Mouse (Mus musculus): ENCODE results near the gene Uqcrq. TPM values are rescaled to one million over a fixed set of nuclear protein-coding genes. Genes with fewer than 3 reads are reported as not detected.
A peak's percentile ranks its signal among the peaks of the same experiment; 100 is the strongest.

Uqcrq gene
- polyA plus RNA-seq, 1 experiment from 2014 or later = 683 TPM

DNA sequence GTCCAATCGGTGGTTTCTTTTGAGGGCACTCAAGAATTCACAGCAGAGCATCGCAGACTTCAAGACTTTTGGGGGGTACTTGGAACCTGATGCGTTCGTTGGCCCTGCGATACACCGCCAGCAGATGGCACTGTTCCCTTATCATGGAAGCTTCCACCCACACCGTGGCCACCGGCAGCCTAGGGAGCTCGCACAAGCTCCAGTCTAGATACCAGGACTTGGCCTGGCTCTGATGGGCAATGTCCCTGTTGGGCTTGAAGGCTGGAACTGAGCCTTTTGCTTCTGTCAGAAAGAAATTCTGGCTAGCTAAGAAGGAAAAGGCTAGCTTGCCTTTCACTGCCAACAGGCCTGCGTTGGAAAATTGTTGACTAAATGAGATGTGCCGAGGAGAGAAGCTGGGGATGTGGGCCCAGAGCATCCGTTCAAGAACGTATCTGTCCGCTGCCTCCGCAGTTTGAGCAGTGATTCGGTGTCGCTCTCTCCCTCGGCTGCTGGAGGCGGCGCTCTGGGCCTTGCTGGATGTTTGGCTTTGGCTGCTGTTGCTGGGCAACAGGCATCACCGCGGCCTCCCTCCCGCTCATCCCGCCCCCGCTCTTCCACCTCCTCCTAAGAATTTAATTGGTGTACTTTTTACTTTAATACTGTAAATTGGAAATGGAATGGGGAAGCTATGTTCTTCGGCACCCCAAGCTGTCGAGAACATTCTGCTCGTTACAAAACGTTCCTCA is 39.5 kb upstream of the Uqcrq start, which contains the start of gene Gm9837:
Gene Gm9837, minus strand, starts transcription at position 512 of the 728 bp plus-strand sequence.
- ATAC-seq (ENCODE audit: low read depth) (peak; percentile 87), DNase-seq (ENCODE audit: low spot score) (peak; percentile 93)
- Histone ChIP-seq H3K27me3 (replicated peaks; ENCODE audit: control insufficient read depth, insufficient read depth, low read length) (peaks cover 52% of the 10 kb centered on the region), H3K36me3 (ENCODE audit: control insufficient read depth, insufficient read depth, low read length) (no peaks in the 10 kb centered on the region), H3K4me1 (ENCODE audit: control insufficient read depth, insufficient read depth, low read length) (peaks cover 21% of the 10 kb centered on the region), H3K4me3 (ENCODE audit: low read depth, low read length) (peak within 1 kb of the TSS; percentile 24), H3K9ac (ENCODE audit: low read depth, low read length) (no peak within 1 kb of the TSS; the same call in 1 of the 2 replicates), H3K9me3 (ENCODE audit: control insufficient read depth, low read length) (no peaks in the 10 kb centered on the region), H3K27ac (replicated peaks; ENCODE audit: low read depth, low read length) (peak within 1 kb of the TSS; percentile 72), H3K4me2 (ENCODE audit: low read depth, low read length) (peak within 1 kb of the TSS; percentile 57)
- 4% methylated on average over 26 of the region's 29 CpGs for WGBS

DNA sequence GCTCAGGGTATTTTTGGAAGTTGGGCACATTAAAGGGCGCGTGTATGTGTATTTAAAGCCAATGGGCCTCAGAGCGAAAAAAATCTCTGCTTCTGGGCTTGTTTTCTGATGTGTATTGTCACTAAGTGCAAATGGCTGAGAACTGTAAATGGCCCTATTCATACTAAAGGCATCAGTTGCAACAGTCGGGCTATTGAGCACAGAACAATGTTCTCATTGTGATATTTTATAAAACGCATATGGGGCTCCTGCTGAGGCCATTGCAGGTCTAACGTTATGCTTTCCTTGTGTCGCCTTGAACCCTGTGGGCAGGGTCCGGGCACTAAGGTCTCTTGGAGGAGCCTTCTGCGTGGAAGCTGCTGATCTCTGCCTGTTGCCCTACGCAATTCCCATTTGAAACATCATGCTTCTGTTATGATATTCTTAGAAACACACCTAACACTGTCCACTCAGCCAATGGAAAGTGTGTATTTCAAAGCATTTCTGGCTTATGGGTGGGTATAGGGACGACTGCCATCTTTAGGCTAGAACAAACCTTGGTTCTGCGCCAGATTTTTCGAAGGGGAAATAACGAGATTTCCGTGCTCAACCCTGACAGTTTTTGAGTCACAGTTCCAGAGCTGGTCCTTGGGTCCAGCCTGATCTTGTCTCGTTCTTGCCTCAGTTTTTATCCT is 38.8 kb upstream of the Uqcrq start:
- ATAC-seq (ENCODE audit: low read depth) (peak; percentile 27; the same call in 1 of the 2 replicates), DNase-seq (ENCODE audit: low spot score) (peak; percentile 50)
- Histone ChIP-seq H3K4me1 (ENCODE audit: control insufficient read depth, insufficient read depth, low read length) (peaks cover 21% of the 10 kb centered on the region), H3K27me3 (replicated peaks; ENCODE audit: control insufficient read depth, insufficient read depth, low read length) (peaks cover 52% of the 10 kb centered on the region), H3K9ac (ENCODE audit: low read depth, low read length) (no peak overlapping the region; the same call in 1 of the 2 replicates), H3K9me3 (ENCODE audit: control insufficient read depth, low read length) (no peaks in the 10 kb centered on the region), H3K4me3 (ENCODE audit: low read depth, low read length) (peak overlapping the region; percentile 24), H3K27ac (replicated peaks; ENCODE audit: low read depth, low read length) (peak overlapping the region; percentile 55), H3K4me2 (ENCODE audit: low read depth, low read length) (peak overlapping the region; percentile 57), H3K36me3 (ENCODE audit: control insufficient read depth, insufficient read depth, low read length) (0 out of 2 replicates have a peak, but pooled peaks cover 4% of the 10 kb centered on the region)
- 20% methylated on average over 16 of the region's 16 CpGs for WGBS

DNA sequence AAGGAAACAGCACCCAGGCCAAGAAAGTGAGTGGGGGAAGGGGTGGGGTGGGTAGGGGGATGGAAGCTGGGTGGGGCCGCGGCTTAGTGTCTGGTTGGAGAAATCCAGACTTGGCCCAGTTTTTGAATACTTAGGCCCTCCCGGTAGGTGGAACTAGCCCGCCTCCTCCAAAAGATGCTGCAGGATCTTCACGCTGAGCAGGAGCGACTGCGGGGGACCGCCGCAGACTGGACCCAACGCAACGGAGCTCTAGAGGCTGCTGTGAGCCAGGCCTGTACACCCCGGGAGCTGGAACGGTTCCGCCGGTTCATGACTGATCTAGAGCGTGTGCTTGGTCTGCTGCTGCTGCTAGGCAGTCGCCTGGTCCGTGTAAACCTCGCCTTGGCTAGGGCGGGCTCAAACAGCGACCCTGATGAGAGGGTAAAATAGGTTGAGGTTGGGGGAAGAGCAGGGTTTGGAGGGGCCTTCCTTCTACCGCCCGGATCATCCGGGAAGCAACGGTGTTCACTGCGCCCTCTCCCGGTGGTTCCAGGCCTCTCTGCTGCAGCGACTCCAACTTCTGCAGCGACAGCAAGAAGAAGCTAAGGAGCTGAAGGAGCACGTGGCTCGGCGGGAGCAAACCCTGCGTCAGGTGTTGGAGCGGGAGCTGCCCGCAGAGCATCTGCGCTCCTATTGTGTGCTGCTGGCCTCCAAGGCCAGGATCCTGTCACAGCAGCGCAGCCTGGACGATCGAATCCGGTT is 35.8 kb upstream of the Uqcrq start:
- Histone ChIP-seq H3K27ac (replicated peaks; ENCODE audit: low read depth, low read length) (no peak overlapping the region), H3K4me2 (ENCODE audit: low read depth, low read length) (peak overlapping the region; percentile 61), H3K36me3 (ENCODE audit: control insufficient read depth, insufficient read depth, low read length) (0 out of 2 replicates have a peak, but pooled peaks cover 4% of the 10 kb centered on the region), H3K4me1 (ENCODE audit: control insufficient read depth, insufficient read depth, low read length) (peaks cover 33% of the 10 kb centered on the region), H3K9me3 (ENCODE audit: control insufficient read depth, low read length) (no peaks in the 10 kb centered on the region), H3K9ac (ENCODE audit: low read depth, low read length) (peak overlapping the region; percentile 62), H3K27me3 (replicated peaks; ENCODE audit: control insufficient read depth, insufficient read depth, low read length) (peaks cover 72% of the 10 kb centered on the region), H3K4me3 (ENCODE audit: low read depth, low read length) (peak overlapping the region; percentile 37)
- ATAC-seq (ENCODE audit: low read depth) (peak; percentile 60), DNase-seq (ENCODE audit: low spot score) (peak; percentile 83)
- 8% methylated on average over 38 of the region's 40 CpGs for WGBS

DNA sequence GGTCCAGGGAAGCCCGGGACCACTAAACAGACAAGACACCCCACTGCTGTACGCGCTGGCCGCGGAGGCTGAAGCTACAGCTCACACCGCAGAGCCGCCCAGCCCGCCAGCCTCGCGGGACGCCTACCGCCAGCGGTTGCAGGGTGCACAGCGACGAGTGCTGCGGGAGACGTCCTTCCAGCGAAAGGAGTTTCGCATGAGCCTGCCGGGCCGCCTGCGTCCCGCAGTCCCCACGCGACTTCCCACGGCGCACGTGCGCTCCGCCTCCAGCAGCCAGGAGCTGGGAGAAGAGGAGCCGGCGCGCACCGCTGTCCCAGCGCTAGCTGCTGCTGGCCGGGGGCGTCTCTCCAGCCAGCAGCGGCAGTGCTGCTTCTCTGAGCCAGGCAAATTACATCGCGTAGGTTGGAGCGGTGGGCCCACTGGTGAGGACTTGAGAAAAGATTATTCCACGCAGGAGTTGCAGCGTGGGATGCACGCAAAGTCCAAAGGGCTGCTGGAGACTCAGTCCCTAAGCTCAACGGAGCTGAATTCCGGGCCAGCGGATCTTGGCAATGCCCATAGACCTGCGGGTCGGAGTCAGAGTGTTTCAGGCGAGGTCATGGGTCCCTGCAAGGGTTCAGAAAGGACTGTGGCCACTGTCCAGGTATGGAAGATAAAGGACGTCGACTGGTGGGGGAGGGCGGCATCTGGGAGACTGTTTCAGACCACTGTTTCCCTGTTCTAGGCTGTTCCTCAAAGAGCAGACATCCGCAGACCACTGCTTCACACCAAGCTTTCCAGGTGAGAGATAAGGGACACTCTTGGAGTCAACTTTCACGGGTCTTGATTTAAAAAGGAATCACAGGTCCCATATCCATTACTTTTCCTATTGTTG is 33.2 kb upstream of the Uqcrq start:
- ATAC-seq (ENCODE audit: low read depth) (no peak), DNase-seq (ENCODE audit: low spot score) (peak; percentile 42)
- Histone ChIP-seq H3K9ac (ENCODE audit: low read depth, low read length) (peak overlapping the region; percentile 58), H3K4me1 (ENCODE audit: control insufficient read depth, insufficient read depth, low read length) (peaks cover 20% of the 10 kb centered on the region; the same call in 1 of the 2 replicates), H3K27ac (replicated peaks; ENCODE audit: low read depth, low read length) (no peak overlapping the region), H3K36me3 (ENCODE audit: control insufficient read depth, insufficient read depth, low read length) (0 out of 2 replicates have a peak, but pooled peaks cover 4% of the 10 kb centered on the region), H3K4me3 (ENCODE audit: low read depth, low read length) (peak overlapping the region; percentile 44), H3K4me2 (ENCODE audit: low read depth, low read length) (peak overlapping the region; percentile 80), H3K27me3 (replicated peaks; ENCODE audit: control insufficient read depth, insufficient read depth, low read length) (peaks cover 63% of the 10 kb centered on the region), H3K9me3 (ENCODE audit: control insufficient read depth, low read length) (no peaks in the 10 kb centered on the region)
- 12% methylated on average over 30 of the region's 55 CpGs for WGBS

DNA sequence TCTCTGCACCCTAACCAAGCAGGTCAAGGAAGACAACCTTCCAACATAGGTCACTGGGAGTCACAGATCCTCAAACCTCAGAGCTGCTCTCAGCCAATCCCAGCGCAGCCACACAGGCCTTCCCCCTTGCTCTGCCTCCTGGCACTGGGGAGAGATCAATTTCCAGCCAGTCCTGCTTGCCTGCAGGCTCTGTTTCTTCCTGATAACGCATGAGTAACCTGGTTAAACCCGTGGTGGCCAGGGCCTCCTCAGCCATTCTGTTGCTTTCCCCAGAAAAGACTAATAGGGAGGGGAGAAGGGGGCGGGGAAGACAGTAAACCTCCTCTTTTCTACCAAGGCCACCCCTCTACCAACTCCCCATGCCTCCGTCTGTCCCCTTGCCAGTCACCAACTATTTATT is 31.1 kb upstream of the Uqcrq start:
- 0 out of 2 replicates have a peak, but pooled peaks cover 4% of the 10 kb centered on the region for H3K36me3 ChIP-seq (ENCODE audit: control insufficient read depth, insufficient read depth, low read length)
- DNase-seq (ENCODE audit: low spot score) (peak; percentile 16), ATAC-seq (ENCODE audit: low read depth) (peak; percentile 35; the same call in 1 of the 2 replicates)
- no peak overlapping the region for H3K27ac ChIP-seq (replicated peaks; ENCODE audit: low read depth, low read length)
- H3K9ac ChIP-seq (ENCODE audit: low read depth, low read length) = no peak overlapping the region
- peaks cover 61% of the 10 kb centered on the region for H3K27me3 ChIP-seq (replicated peaks; ENCODE audit: control insufficient read depth, insufficient read depth, low read length)
- H3K4me3 ChIP-seq (ENCODE audit: low read depth, low read length) = no peak overlapping the region
- 20% methylated on average over 5 of the region's 5 CpGs for WGBS
- no peak overlapping the region for H3K4me2 ChIP-seq (ENCODE audit: low read depth, low read length)
- H3K4me1 ChIP-seq (ENCODE audit: control insufficient read depth, insufficient read depth, low read length) = peaks cover 19% of the 10 kb centered on the region
- H3K9me3 ChIP-seq (ENCODE audit: control insufficient read depth, low read length) = no peaks in the 10 kb centered on the region

DNA sequence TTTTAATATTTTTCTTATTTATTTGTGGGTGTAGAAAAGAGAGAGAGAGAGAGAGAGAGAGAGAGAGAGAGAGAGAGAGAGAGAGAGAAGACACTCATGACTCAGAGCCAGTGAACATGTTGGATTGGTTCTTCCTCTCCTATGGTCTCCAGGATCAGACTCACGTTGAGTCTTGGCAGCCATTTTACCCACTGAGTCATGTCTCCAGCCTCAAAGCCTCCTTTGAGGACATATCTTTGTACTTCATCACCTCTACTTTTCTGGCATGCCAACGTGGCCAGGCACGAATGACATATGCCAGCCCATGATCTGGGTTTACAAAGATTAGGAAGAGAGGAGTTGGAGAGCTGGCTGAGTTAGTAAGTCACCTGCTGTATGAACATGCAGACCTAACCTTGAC is 29.6 kb upstream of the Uqcrq start:
- peaks cover 16% of the 10 kb centered on the region for H3K4me1 ChIP-seq (ENCODE audit: control insufficient read depth, insufficient read depth, low read length)
- peaks cover 46% of the 10 kb centered on the region for H3K27me3 ChIP-seq (replicated peaks; ENCODE audit: control insufficient read depth, insufficient read depth, low read length)
- 85% methylated on average over 3 of the region's 3 CpGs for WGBS

DNA sequence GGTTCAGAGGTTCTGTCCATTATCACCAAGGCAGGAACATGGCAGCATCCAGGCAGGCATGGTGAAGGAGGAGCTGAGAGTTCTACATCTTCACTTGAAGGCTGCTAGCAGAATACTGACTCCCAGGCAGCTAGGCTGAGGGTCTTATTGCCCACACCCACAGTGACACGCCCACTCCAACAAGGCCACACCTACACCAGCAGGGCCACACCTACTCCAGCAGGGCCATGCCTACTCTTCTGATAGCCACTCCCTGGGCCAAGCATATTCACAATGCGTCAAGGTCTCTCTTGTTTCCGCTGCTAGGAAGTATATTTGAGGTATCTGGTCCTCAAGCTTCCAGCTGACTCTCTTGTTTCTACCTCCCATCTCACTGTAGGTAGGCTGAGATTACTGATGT is 28.4 kb upstream of the Uqcrq start:
- Histone ChIP-seq H3K36me3 (ENCODE audit: control insufficient read depth, insufficient read depth, low read length) (no peaks in the 10 kb centered on the region), H3K4me2 (ENCODE audit: low read depth, low read length) (no peak overlapping the region), H3K27me3 (replicated peaks; ENCODE audit: control insufficient read depth, insufficient read depth, low read length) (peaks cover 34% of the 10 kb centered on the region), H3K4me1 (ENCODE audit: control insufficient read depth, insufficient read depth, low read length) (peaks cover 15% of the 10 kb centered on the region), H3K27ac (replicated peaks; ENCODE audit: low read depth, low read length) (no peak overlapping the region), H3K9ac (ENCODE audit: low read depth, low read length) (no peak overlapping the region), H3K4me3 (ENCODE audit: low read depth, low read length) (no peak overlapping the region), H3K9me3 (ENCODE audit: control insufficient read depth, low read length) (no peaks in the 10 kb centered on the region)
- DNase-seq (ENCODE audit: low spot score) (no peak), ATAC-seq (ENCODE audit: low read depth) (no peak)
- 62% methylated on average over 3 of the region's 3 CpGs for WGBS

More for the DNA sequence above, 29.6 kb upstream of the Uqcrq start:
- no peak overlapping the region for H3K27ac ChIP-seq (replicated peaks; ENCODE audit: low read depth, low read length)
- H3K9ac ChIP-seq (ENCODE audit: low read depth, low read length) = no peak overlapping the region
- no peak for DNase-seq (ENCODE audit: low spot score)
- 0 out of 2 replicates have a peak, but pooled peaks cover 4% of the 10 kb centered on the region for H3K36me3 ChIP-seq (ENCODE audit: control insufficient read depth, insufficient read depth, low read length)
- H3K4me3 ChIP-seq (ENCODE audit: low read depth, low read length) = no peak overlapping the region
- ATAC-seq (ENCODE audit: low read depth) = no peak
- no peak overlapping the region for H3K4me2 ChIP-seq (ENCODE audit: low read depth, low read length)
- no peaks in the 10 kb centered on the region for H3K9me3 ChIP-seq (ENCODE audit: control insufficient read depth, low read length)

Measured in embryonic facial prominence, embryonic 14.5 days (tissue).